Mouse (Mus musculus) splenic B cell, adult 2 months (primary cell): ENCODE results near the gene Efemp2.

Source experiments
- DNase-seq: peaks from one replicate; pipeline ENCODE4 v3.0.0-alpha.2; 2011; ENCODE audit warnings: low read depth, low spot score
- H3K27me3 ChIP-seq: 2 replicates; pipeline ENCODE4 v1.6.1; 2012; ENCODE audit warnings: mild to moderate bottlenecking, low read length, moderate library complexity, mixed read lengths; ENCODE audit not compliant: control insufficient read depth, poor library complexity, insufficient read depth, severe bottlenecking
- H3K36me3 ChIP-seq: 2 replicates; pipeline ENCODE4 v1.6.1; 2012; ENCODE audit warnings: mild to moderate bottlenecking, low read length, moderate library complexity, mixed read lengths; ENCODE audit not compliant: control insufficient read depth, poor library complexity, insufficient read depth, severe bottlenecking

The Efemp2 gene

DNA sequence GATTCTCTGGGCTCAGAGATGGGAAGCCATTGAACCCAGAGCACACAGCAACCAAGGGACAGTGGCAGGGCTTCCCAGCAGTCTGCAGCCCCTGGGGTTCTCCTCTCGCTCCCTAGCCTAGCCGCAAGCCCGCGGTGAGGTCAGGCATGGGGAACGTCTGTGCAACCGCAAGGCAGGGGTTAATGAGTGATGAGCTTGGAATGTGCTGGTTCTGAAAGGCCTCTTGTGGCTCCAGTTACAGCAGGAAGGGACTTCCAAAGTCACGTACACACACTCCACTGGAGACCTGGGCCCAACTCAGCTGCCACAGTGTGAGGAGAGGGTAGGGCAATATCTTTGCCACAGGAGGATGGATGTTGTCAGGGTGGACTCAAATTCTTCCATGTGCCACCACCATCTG is 28.8 kb upstream of the Efemp2 start:
- DNase-seq = no peak
- H3K36me3 ChIP-seq = no peaks in the 10 kb centered on the region
- H3K27me3 ChIP-seq = no peaks in the 10 kb centered on the region

- H3K27me3 ChIP-seq = no peaks in the 10 kb centered on the region
- DNase-seq = no peak
- no peaks in the 10 kb centered on the region for H3K36me3 ChIP-seq
These were observed 28.0 kb upstream of the Efemp2 start for GRCm38 (mm10) chr19:5445747-5446146.

- DNase-seq = peak; percentile 90
- Histone ChIP-seq H3K36me3 (no peaks in the 10 kb centered on the region), H3K27me3 (no peaks in the 10 kb centered on the region)
These were observed 26.0 kb upstream of the Efemp2 start, which contains the start of gene Fosl1 for GRCm38 (mm10) chr19:5447515-5448353. Gene Fosl1, plus strand, starts transcription at chr19:5447547.

DNA sequence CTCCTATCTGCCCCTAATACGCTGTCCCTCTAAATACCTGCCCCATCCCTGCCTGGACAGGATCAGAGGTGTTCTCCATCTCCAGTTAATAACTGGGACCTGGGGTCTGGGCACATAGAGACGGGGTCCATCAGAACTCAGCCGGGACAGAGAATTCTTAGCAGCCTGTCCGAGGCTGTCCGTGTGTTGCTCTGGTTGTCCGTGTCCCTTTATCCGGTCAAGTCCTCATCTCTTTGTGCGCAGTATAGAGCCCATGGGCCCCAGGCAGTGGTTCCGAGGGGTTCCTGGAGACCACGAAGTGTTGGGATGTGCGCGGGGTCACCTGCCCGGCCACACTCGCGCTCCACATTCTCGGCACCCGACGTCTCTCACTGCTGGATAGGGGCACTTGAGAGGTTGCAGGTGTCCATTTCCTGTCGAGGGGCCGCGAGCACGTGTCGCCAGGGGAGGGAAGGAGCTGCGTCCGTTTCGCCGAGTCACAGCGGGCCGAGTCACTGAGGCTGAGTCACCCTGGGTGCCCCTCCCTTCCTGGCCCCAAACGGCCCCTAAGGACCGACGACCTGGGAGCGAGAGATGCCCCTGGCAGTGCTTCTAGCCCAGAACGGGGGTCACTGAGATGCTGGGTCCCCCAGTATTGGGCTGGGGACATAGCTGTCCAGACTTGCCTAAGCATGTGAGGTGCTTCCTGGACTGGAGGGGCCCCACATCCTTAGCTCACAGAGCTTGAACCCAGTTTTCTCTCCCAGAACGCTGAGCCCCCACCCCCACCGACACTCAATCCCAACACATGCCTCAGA is 25.2 kb upstream of the Efemp2 start:
- Histone ChIP-seq H3K27me3 (no peaks in the 10 kb centered on the region), H3K36me3 (no peaks in the 10 kb centered on the region)
- DNase-seq = peak; percentile 49

GRCm38 (mm10) chr19:5449673-5450072 is 24.1 kb upstream of the Efemp2 start:
- DNase-seq = no peak
- Histone ChIP-seq H3K36me3 (no peaks in the 10 kb centered on the region; the same call in 1 of the 2 replicates), H3K27me3 (no peaks in the 10 kb centered on the region)

DNA sequence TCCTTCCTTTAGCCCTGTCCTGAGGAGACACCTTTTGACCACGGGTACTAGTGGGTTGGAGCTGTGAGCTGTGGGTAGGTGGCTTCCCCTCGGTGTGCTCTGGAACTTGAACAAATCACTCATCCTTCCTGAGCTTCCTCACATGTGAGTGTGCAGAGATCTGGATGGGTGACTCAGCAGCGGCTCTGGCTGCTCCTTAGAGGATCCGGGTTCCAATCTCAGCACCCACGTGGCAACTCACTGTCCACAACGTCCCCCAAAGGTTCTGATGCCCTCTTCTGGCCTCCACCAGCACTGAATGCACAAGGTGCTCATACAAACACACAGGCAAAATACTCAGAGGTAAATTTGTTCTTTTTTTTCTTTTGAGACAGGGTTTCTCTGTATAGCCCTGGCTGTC is 22.0 kb upstream of the Efemp2 start:
- DNase-seq = no peak
- H3K36me3 ChIP-seq = no peaks in the 10 kb centered on the region; the same call in 1 of the 2 replicates
- H3K27me3 ChIP-seq = no peaks in the 10 kb centered on the region

DNA sequence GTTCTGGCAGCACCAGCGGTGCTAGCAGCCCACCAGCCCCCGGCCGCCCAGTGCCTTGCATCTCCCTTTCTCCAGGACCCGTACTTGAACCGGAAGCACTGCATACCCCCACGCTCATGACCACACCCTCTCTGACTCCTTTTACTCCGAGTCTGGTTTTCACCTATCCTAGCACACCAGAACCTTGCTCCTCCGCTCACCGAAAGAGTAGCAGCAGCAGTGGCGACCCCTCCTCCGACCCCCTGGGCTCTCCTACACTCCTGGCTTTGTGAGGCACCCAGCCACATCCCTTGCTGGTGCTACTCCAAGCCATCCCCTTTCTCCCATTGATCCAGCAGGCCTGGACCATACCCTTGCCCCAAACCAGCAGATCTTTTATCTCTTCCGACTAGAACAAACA is 18.7 kb upstream of the Efemp2 start:
- no peak for DNase-seq
- Histone ChIP-seq H3K27me3 (no peaks in the 10 kb centered on the region), H3K36me3 (no peaks in the 10 kb centered on the region; the same call in 1 of the 2 replicates)

DNA sequence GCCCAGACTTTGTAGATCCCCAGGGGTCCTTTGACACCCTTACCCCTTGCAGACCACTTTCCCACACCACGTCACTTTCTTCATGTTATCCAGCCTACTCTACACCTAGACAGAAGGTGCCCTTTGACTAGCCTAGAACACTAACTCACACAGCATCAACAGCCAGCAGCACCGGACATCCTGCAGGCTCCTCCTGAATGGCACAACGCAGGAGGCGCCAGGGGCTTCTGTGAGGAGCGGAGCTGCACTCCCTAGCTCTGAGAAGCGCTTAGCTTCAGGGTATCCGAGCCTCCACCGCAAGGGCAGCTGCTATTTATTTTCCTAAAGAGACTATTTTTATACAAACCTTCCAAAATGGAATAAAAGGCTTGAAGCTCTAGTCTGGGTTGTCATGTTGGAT is 18.2 kb upstream of the Efemp2 start:
- no peak for DNase-seq
- Histone ChIP-seq H3K36me3 (no peaks in the 10 kb centered on the region; the same call in 1 of the 2 replicates), H3K27me3 (no peaks in the 10 kb centered on the region)

DNA sequence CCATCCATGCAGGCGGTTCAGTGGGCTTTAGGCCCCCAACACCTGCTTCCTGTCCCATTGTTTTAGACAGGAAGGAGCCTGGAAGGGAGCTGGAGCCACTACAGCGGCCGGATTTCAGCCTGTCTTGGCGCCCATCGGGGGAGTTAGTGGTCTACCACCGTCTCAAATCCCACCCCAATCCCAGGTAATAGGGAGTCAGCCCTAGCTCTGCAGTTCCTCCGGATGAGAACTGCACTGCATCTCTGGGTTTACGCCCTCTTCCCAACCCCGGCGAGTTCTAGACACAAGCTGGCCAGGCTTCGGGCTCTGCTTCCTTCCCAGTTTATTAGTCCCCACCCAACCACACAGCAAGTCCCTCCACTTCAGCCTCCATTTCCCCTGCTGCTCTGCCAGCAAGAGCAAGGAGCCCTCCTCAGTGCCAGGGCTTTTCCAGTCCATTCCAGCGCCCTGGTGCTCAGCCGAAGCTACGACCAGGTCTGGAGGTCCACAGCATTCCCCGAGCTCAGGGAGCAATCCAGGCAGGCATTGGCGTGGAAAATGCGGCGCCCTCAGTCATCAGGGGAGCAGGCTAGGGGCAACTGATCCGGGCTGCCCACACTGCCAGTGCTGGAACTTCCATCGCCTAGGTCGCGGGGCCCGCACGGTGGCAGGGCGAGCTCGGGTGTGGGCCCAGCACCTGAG is 17.4 kb upstream of the Efemp2 start:
- H3K27me3 ChIP-seq = no peaks in the 10 kb centered on the region
- no peak for DNase-seq
- no peaks in the 10 kb centered on the region; the same call in 1 of the 2 replicates for H3K36me3 ChIP-seq

DNA sequence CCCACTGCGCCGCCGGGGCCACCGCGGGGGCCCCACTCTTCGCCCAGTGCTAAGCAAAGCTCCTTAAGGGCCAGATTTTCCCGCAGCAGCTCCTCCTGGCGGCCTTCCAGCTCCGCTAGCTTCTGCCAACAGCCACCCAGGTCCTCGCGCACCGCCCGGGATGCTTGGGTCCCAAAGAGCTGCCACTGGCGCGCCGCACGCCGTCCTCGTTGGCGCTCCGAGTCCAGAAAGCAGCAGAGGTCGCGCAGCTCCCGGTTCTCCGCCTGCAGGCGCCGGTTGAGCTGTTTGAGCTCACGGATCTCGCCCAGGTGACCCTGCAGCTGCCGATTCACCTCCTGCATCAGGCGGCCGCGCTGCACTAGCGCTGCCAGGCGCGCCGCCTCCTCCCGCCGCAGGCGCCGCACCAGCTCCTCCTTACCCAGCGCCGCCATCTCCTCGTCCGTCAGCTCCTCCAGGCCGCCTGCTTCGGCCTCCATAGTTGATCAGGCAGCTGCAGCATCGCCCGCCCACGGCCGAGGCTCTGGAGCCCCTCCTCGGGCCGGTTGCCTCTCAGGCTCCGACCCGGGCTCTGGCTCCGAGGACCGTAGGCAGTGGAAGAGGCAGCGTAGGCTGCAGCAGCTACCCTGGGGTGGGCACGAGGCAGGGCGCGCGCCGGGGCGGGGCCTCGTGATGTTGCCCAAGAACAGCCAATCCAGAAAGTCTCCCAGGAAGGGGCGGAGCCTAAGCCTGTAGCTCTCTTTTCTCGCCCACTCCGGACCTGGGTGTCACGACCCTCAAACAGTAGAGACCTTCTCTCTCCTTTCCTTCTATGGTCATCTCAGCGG is 16.6 kb upstream of the Efemp2 start:
- DNase-seq = peak; percentile 91
- Histone ChIP-seq H3K27me3 (no peaks in the 10 kb centered on the region), H3K36me3 (no peaks in the 10 kb centered on the region; the same call in 1 of the 2 replicates)

DNA sequence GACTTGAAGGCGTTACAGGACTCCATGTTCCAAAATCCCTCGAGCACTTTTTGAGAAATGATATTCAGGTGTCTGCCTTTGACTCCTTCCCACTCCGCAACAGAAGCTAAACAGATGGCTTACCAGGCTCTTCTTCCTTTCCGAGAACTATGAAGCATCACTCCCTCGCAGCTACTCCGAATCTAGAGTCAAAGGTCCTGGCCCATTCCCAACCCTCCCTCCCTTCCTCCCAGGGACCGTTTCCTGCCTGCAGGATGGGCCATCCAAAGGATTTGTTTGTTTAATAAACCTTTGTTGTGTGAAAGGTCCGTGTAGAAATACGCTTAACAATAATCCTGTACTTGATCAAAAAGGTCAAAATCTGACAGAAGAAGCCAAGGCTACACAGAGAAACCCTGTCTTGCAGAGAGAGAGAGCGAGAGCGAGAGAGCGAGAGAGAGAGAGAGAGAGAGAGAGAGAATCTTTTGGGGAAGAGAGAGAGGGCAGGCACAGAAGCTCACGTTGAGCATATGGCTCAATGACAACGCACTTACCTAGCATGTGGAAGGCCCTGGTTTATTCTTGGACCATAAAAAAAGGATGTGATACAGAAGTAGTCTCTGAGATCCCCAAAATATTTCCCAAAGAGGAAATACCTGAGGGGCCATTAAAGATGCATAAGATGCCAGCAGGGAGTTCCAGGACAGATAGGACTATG is 15.9 kb upstream of the Efemp2 start, which contains the start of gene Ccdc85b:
TSS of gene Ccdc85b (minus strand) at position 149 of the 697 bp plus-strand sequence.
- no peaks in the 10 kb centered on the region for H3K27me3 ChIP-seq
- H3K36me3 ChIP-seq = no peaks in the 10 kb centered on the region; the same call in 1 of the 2 replicates
- DNase-seq = peak; percentile 23

GRCm38 (mm10) chr19:5459019-5459418 is 14.7 kb upstream of the Efemp2 start:
- H3K27me3 ChIP-seq = no peaks in the 10 kb centered on the region
- no peaks in the 10 kb centered on the region; the same call in 1 of the 2 replicates for H3K36me3 ChIP-seq
- DNase-seq = no peak

- H3K36me3 ChIP-seq = peaks cover under 1% of the 10 kb centered on the region; the same call in 1 of the 2 replicates
- no peaks in the 10 kb centered on the region for H3K27me3 ChIP-seq
- no peak for DNase-seq
These were observed 13.9 kb upstream of the Efemp2 start for GRCm38 (mm10) chr19:5459896-5460295.
